Mouse (Mus musculus): ENCODE results near the gene Krtap29-1.

Krtap29-1 gene

GRCm38 (mm10) chr11:99978953-99979352 is at the start of gene Krtap29-1:
TSS of gene Krtap29-1 (minus strand) at chr11:99979053.
- no peak for DNase-seq (ENCODE audit: low read depth, low spot score)

DNA sequence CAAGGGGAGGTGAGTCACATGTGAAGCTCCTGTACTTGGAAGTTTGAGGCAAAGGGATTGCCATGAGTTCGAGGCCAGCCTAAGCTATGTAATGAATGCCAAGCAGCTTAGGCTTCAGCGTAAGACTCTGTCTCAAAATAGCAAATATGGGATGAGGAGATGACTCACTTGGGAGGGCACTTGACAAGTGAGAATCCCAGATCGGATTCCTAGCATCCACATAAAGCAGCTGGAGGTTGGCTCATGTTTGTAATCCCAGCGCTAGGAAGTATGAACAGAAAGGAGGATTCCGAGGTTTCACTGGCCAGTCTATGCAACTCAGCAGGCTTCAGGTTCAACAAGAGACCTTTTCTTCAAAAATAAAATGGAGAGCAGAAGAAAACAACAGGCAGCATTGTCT is 42.6 kb upstream of the Krtap29-1 start:
- DNase-seq (ENCODE audit: low read depth, low spot score): no peak

GRCm38 (mm10) chr11:100019466-100019865 is 40.6 kb upstream of the Krtap29-1 start:
- DNase-seq (ENCODE audit: low read depth, low spot score): no peak

DNA sequence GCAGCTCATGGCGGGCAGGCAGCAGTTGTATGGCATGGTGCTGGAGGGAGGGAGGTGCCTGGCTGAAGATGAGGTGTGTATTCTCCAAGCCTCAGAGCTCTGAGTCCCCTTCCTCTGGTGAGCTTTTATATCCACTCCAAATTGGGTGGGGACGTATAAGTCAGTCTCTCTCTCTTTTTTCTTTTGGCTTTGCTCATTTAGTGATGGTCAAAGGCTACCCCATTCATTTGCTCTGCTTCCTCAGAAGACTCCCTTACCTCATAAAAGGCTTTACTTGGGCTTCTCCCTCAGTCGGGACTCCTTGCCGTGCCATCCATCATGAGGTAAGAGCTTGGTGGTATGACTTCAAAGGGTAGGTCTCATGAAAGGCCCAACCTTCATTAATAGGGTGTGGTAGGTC is 37.3 kb upstream of the Krtap29-1 start, which contains the start of gene Krt33a:
Gene Krt33a, minus strand, starts transcription at position 101 of the 400 bp plus-strand sequence.
- DNase-seq (ENCODE audit: low read depth, low spot score): no peak

- no peak for DNase-seq (ENCODE audit: low read depth, low spot score)
Measured at GRCm38 (mm10) chr11:100013691-100014171, 34.9 kb upstream of the Krtap29-1 start.

- DNase-seq (ENCODE audit: low read depth, low spot score): no peak
Measured at GRCm38 (mm10) chr11:100010682-100011081, 31.8 kb upstream of the Krtap29-1 start.

- DNase-seq (ENCODE audit: low read depth, low spot score): no peak
Measured at GRCm38 (mm10) chr11:100008336-100008735, 29.5 kb upstream of the Krtap29-1 start.

- no peak for DNase-seq (ENCODE audit: low read depth, low spot score)
Measured at GRCm38 (mm10) chr11:100006624-100007023, 27.8 kb upstream of the Krtap29-1 start.

DNA sequence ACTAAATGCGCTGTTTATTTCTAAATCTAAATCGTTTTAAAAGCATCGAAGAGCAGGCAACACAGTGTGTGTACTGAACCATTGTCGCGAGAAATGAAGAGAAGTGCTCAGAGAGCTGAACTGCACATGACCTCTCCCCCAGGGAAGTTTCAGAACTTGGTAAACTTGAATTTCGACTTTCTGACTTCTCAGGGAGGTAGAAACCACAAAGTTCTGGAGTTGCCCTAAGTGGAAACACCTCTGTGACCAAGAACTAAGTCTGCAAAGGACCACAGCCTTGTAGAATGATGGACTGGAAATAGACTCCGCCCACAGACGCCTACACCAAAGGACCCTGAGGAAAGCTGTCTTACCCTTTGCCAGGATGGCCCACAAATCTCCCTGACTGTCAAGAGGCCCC is 27.1 kb upstream of the Krtap29-1 start:
- no peak for DNase-seq (ENCODE audit: low read depth, low spot score)

- DNase-seq (ENCODE audit: low read depth, low spot score): peak; percentile 43
Measured at GRCm38 (mm10) chr11:100004846-100005245, 26.0 kb upstream of the Krtap29-1 start.

DNA sequence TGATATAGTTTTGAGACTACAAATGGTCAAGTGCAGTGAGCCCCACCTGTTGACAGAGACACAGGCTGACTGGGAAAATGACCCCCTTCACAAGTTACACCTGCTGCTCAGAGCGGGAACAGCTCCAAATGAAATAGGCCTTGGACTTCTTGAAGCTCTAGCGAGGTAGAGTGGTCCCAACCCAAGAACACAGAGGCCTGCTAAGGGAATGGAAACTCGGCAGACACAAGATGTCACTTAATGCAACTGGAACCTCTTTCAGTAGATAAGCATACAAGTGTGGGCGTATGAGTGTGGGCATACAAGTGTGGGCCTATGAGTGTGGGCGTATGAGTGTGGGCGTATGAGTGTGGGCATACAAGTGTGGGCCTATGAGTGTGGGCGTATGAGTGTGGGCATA is 20.2 kb upstream of the Krtap29-1 start:
- DNase-seq (ENCODE audit: low read depth, low spot score): no peak

DNA sequence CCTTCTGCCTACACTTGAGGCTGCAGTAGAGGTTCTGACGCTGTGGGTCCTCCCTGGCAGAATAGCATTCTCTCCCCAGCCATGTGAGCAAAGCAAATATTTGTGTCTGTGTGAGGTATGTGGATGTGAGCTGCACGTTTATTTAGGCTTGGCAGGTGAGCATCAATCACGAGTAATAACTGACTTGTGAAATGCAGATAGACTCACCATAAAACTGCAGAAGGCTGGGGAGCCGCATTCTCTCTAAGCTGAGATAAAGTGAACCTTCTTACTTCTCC is 15.5 kb upstream of the Krtap29-1 start:
- DNase-seq (ENCODE audit: low read depth, low spot score): no peak

- no peak for DNase-seq (ENCODE audit: low read depth, low spot score)
Measured at GRCm38 (mm10) chr11:99993620-99994383, 14.9 kb upstream of the Krtap29-1 start, which contains the start of gene Krtap17-1. TSS of gene Krtap17-1 (minus strand) at chr11:99993994.

GRCm38 (mm10) chr11:99990571-99990970 is 11.7 kb upstream of the Krtap29-1 start:
- no peak for DNase-seq (ENCODE audit: low read depth, low spot score)

- no peak for DNase-seq (ENCODE audit: low read depth, low spot score)
Measured at GRCm38 (mm10) chr11:99989881-99990405, 11.1 kb upstream of the Krtap29-1 start.

DNA sequence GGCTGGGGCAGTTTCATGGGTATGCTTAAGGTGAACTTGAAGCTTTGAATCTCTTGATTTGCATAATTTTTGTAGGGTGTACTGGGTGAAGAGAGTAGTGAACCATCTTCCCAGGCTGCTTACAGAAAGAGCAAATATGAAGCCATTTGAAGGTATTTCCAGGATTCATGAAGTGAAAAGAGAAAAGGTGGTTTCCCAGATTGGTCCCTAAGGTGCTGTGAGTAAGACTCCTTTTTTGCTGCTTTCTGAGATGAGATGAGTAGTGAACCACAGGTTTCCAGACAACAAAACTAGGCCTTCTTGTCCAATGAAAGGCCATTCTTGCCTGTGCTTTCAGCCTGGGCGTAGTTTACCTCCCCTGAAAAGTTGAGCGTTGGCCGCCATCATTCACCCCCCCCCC is 9.7 kb upstream of the Krtap29-1 start:
- no peak for DNase-seq (ENCODE audit: low read depth, low spot score)

DNA sequence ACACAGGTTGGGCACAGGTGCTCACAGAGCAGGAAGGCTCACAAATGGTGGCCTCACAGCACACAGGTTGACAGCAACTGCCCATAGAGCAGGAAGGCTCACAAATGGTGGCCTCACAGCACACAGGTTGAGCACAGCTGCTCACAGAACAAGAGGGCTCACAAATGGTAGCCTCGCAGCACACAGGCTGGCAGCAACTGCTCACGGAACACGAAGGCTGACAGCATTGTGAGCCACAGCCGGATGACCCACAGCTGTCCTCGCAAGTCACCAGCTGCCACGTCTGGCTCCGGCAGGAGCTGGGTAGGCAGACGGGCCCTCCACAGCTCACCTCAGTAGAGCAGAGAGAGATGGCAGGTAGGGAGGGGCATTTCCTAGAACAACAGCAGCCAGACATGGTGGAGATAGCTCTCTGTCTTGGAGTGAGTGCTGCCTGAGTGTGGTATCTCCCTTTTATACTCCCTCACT is 7.4 kb upstream of the Krtap29-1 start, which contains the start of gene Krtap16-1:
Gene Krtap16-1, minus strand, starts transcription at position 418 of the 468 bp plus-strand sequence.
- DNase-seq (ENCODE audit: low read depth, low spot score): no peak

- no peak for DNase-seq (ENCODE audit: low read depth, low spot score)
Measured at GRCm38 (mm10) chr11:99985291-99986092, 6.6 kb upstream of the Krtap29-1 start.

DNA sequence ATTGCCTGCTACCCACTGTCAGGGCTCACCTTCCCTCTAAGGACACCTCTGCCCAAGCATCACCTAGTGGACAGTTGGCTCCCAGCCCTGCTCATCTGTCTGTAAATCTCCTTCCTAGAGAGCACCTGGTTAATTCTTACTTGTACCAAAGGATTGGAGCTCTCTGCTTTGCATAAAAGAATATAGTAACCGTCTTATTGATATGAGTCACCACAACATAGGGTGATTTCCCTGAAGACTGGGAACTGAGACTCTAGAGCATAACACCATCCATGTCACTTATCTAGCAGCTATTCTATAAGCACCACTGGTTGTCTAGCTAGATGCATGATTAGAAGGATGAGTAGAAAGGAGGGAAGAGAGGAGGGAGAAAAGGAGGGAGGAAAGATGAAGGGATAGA is 4.6 kb upstream of the Krtap29-1 start:
- DNase-seq (ENCODE audit: low read depth, low spot score): no peak

DNA sequence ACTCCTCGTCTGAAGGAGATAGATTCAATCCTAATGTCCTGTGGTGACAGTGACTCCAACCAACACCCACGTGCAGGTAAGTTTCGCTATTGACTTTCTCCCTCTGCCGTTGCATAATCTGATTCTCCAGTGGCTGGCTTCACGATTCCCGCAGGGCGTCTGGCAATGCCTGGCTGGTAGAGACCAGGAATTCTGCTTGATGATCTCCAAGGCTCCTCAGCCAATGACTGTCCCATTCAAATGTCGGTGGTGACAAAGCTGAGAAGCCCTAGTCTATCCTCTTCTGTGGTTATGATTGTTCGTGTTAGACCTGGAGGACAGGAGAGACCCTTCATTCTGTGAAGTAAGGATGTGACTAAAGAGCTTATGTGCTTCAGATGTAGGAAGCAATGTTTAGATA is 3.9 kb upstream of the Krtap29-1 start:
- DNase-seq (ENCODE audit: low read depth, low spot score): no peak

- DNase-seq (ENCODE audit: low read depth, low spot score): no peak
Measured at GRCm38 (mm10) chr11:99965961-99966360, 12.9 kb downstream of the Krtap29-1 start.

DNA sequence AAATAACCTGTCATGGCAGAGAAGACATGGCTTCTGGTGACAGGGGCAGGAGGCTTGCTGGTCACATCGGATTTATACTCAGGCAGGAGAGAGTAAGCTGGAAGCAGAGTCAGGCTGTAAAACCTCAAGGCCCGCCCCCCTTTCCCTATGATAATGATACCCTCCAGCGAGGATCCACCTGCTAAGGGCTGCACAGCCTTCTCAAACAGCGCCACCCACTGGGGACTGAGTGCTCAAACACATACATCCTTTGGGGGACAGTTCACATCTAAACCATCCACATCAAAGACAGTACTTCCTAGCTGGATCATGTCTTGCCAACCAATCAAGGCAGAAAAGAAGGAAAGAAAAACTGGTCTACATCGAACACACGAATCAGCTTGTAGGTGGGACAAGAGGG is 14.6 kb downstream of the Krtap29-1 start:
- peak; percentile 29 for DNase-seq (ENCODE audit: low read depth, low spot score)

Data from WW6 (cell line).